Mouse (Mus musculus) liver, embryonic 13.5 days (tissue): Measurements from ENCODE around the gene Trex1. TPM values are rescaled to one million over a fixed set of nuclear protein-coding genes. Genes with fewer than 3 reads are reported as not detected.

Experiments used
- ATAC-seq: fragments of 200-750 bp; cut with Nextera tagmentation; 2 replicates; pipeline ENCODE4 v1.8.0; 2017; ENCODE audit warnings: low read depth, mild to moderate bottlenecking, moderate number of reproducible peaks, moderate library complexity
- DNase-seq: peaks from one replicate; pipeline ENCODE4 v3.0.0; 2022
- H3K27ac ChIP-seq: fragments of 300-500 bp; sonication (generic); 2 replicates; pipeline ENCODE4 v1.5.1; 2015; ENCODE audit warnings: moderate library complexity, mild to moderate bottlenecking, inconsistent platforms
- H3K27me3 ChIP-seq: fragments of 300-500 bp; sonication (generic); 2 replicates; pipeline ENCODE4 v1.6.1; 2015; ENCODE audit warnings: mild to moderate bottlenecking, inconsistent platforms
- H3K36me3 ChIP-seq: fragments of 300-500 bp; sonication (generic); 2 replicates; pipeline ENCODE4 v1.6.1; 2015; ENCODE audit warnings: mild to moderate bottlenecking, inconsistent platforms
- H3K4me1 ChIP-seq: fragments of 300-500 bp; sonication (generic); replicated peaks from 2 replicates; pipeline ENCODE4 v1.6.1; 2015; ENCODE audit warnings: inconsistent platforms
- H3K4me2 ChIP-seq: fragments of 300-500 bp; sonication (generic); 2 replicates; pipeline ENCODE4 v1.6.1; 2015; ENCODE audit warnings: inconsistent platforms, mild to moderate bottlenecking, moderate library complexity
- H3K4me3 ChIP-seq: fragments of 300-500 bp; sonication (generic); replicated peaks from 2 replicates; pipeline ENCODE4 v1.5.1; 2015; ENCODE audit warnings: mild to moderate bottlenecking, inconsistent platforms
- H3K9ac ChIP-seq: fragments of 300-500 bp; sonication (generic); 2 replicates; pipeline ENCODE4 v1.6.1; 2015; ENCODE audit warnings: mild to moderate bottlenecking, inconsistent platforms
- H3K9me3 ChIP-seq: fragments of 300-500 bp; sonication (generic); replicated peaks from 2 replicates; pipeline ENCODE4 v1.6.1; 2016; ENCODE audit warnings: inconsistent platforms
- WGBS: fragments of 180-500 bp; shearing (Covaris S2); methylation state at CpG from one replicate; pipeline ENCODE4 v1.1.7; 2015; ENCODE audit not compliant: insufficient replicate concordance; 5-methylcytosine and 5-hydroxymethylcytosine counted together
- polyA plus RNA-seq: library from polyadenylated mRNA; unstranded; fragments of >200 nt; fragmentation: Nextera tagmentation; extraction: Ambion mirVana; gene quantifications from 2 replicates; pipeline ENCODE4 v1.2.1, GENCODE M21; 2015

Trex1 gene
- polyA plus RNA-seq, 1 experiment from 2014 or later, result 8.9 TPM

DNA sequence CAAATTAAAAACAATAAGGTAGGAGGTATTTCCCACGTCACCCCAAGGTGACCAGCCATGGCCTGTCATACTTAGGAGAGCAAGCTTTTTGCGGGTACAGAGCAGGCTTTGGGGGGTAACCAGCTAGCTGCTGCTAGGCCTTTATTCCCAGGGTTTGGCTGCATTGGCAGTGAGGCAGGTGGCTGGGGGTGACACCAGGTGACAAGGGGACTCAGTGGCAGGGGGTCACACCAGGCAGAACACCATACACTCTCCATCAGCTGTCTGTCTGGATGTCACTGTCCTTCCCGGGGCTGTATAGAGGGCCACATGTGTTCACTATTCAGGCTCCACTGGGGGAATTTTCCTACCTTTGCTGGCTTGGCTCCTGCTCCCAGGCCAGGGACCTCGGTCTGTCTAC, 2.6 kb downstream of the Trex1 start:
- H3K4me2 ChIP-seq, result no peak overlapping the region
- DNase-seq (no peak), ATAC-seq (no peak)
- WGBS, result 87% methylated on average over 4 of the region's 4 CpGs
- peak overlapping the region; percentile 15; the same call in 1 of the 2 replicates for H3K9ac ChIP-seq
- H3K27ac ChIP-seq, result no peak overlapping the region
- no peaks in the 10 kb centered on the region for H3K27me3 ChIP-seq
- peaks cover 49% of the 10 kb centered on the region for H3K4me1 ChIP-seq
- H3K9me3 ChIP-seq, result no peaks in the 10 kb centered on the region
- no peak overlapping the region for H3K4me3 ChIP-seq
- H3K36me3 ChIP-seq, result peaks cover 37% of the 10 kb centered on the region

DNA sequence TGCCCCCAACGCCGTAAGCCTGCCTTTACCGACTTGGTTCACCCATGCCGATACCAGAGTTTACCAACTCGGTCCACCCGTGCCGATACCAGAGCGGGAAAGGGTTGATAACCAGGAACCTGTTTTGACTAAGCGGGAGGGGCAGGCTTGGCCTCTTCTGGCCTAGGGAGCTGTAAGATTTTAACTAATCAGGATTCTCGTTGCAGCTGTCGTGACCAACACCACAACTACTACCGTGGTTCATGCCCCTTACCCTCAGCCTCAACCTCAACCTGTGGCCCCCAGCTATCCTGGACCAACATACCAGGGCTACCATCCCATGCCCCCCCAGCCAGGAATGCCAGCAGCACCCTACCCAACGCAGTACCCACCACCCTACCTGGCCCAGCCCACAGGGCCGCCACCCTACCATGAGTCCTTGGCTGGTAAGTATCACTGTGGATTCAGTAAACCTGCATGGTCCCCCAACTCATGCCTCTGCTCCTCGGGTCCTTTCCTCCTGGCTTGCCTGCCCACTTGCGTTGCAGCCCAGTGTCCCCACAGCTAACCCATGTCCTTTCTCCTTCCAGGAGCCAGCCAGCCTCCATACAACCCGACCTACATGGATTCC, 3.3 kb downstream of the Trex1 start:
- Histone ChIP-seq H3K9me3 (no peaks in the 10 kb centered on the region), H3K4me3 (no peak overlapping the region), H3K27me3 (no peaks in the 10 kb centered on the region), H3K36me3 (peaks cover 33% of the 10 kb centered on the region), H3K4me2 (no peak overlapping the region), H3K27ac (no peak overlapping the region), H3K4me1 (peaks cover 53% of the 10 kb centered on the region), H3K9ac (no peak overlapping the region)
- no peak for ATAC-seq
- DNase-seq, result no peak
- WGBS, result 84% methylated on average over 17 of the region's 17 CpGs

GRCm38 (mm10) chr9:109055271-109056030, 4.1 kb downstream of the Trex1 start:
- Histone ChIP-seq H3K4me1 (peaks cover 53% of the 10 kb centered on the region), H3K9me3 (no peaks in the 10 kb centered on the region), H3K4me2 (peak overlapping the region; percentile 59), H3K36me3 (peaks cover 32% of the 10 kb centered on the region), H3K4me3 (peak overlapping the region; percentile 41), H3K9ac (peak overlapping the region; percentile 63), H3K27ac (peak overlapping the region; percentile 69), H3K27me3 (no peaks in the 10 kb centered on the region)
- ATAC-seq, result no peak
- WGBS, result 85% methylated on average over 12 of the region's 12 CpGs
- DNase-seq, result no peak

DNA sequence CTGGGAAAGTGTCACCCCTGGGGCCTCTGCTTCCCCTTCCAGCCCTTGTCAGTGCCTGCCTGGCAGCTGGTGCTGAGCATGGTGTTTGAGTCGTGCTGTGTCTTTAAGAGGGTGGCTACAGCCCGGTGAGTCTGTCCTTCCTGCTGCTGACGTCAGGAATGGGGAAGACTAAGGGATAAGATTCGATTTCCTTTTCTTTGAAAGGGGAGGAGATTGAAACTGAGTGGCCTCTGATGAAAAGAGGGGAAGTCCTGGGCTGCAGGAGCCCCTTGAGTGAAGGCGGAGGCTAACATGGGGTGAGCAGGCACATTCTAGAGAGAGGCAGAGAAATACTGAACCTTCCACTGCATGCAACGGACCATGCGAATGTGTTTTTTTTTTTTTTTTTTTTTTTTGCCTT, 4.8 kb downstream of the Trex1 start:
- peaks cover 28% of the 10 kb centered on the region for H3K36me3 ChIP-seq
- peak overlapping the region; percentile 69 for H3K27ac ChIP-seq
- peak overlapping the region; percentile 63 for H3K9ac ChIP-seq
- peaks cover 53% of the 10 kb centered on the region for H3K4me1 ChIP-seq
- no peaks in the 10 kb centered on the region for H3K9me3 ChIP-seq
- 2% methylated on average over 7 of the region's 7 CpGs for WGBS
- no peaks in the 10 kb centered on the region for H3K27me3 ChIP-seq
- peak overlapping the region; percentile 59 for H3K4me2 ChIP-seq
- peak overlapping the region; percentile 41 for H3K4me3 ChIP-seq
- peak; percentile 46 for ATAC-seq
- peak; percentile 41 for DNase-seq

GRCm38 (mm10) chr9:109053851-109054250, 5.7 kb downstream of the Trex1 start:
- Histone ChIP-seq H3K36me3 (peaks cover 28% of the 10 kb centered on the region), H3K4me1 (peaks cover 51% of the 10 kb centered on the region), H3K27ac (peak overlapping the region; percentile 4; the same call in 1 of the 2 replicates), H3K4me2 (no peak overlapping the region), H3K9ac (no peak overlapping the region), H3K9me3 (no peaks in the 10 kb centered on the region), H3K4me3 (no peak overlapping the region), H3K27me3 (no peaks in the 10 kb centered on the region)
- WGBS, result 60% methylated on average over 6 of the region's 6 CpGs
- no peak for ATAC-seq
- no peak for DNase-seq

DNA sequence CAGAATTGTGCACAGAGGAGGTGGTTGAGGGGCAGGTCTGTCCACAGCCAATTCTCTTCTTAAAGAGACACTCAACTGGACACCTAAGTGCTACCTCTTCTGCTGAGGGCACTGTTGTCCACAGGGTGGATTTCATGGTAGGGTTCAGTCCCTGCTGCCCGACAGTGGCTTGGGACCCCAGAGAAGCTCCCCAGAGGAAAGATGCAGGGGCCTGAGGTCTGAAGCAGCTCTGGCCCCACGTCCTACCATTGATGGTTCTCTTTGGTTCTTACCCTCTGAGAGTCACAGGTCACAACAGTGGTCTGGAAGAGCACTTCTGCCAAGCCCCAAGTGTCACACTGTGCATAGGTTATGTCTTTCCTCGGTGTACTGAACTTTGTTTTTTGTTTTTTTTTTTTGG, 6.2 kb downstream of the Trex1 start:
- no peak for ATAC-seq
- Histone ChIP-seq H3K9ac (no peak overlapping the region), H3K4me1 (peaks cover 46% of the 10 kb centered on the region), H3K4me2 (no peak overlapping the region), H3K27me3 (no peaks in the 10 kb centered on the region), H3K4me3 (no peak overlapping the region), H3K9me3 (no peaks in the 10 kb centered on the region), H3K27ac (no peak overlapping the region), H3K36me3 (peaks cover 23% of the 10 kb centered on the region)
- DNase-seq, result no peak
- WGBS, result 76% methylated on average over 3 of the region's 3 CpGs

DNA sequence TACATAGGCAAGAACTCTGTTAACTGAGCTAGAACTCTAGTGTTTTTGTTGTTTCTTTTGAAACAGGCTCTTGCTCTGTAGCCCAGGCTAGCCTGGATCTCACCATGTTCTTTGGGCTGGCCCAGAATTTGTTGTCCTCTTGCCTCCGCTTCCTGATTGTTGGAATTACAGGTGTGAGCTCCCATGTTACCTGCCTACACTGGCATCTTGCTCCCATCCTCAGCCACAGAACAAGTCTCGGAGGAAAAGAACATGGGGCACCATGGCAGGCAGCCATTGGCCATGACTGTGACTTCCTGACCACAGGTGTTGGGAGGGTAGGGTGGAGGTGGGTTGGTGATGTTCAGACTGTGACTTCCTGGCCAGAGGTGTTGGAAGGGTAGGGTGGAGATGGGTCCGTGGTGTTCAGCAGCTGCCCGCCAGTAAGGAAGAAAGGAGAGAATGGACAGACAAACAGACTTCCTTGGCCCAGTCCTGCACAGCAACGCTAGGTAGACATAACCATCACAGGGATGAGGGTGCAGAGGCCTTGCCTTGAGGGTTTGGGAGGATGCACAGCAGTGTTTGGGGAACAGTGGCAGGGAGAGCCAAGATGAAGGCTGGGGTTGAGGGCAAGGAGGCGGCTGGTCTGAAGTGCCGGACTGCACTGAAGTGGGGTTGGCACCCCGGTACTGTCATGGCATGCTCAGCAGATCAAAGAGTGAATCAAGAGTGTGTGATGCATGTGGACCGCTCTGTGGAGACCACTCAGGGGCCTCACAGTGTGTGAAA, 6.9 kb downstream of the Trex1 start:
- no peak overlapping the region for H3K27ac ChIP-seq
- no peak overlapping the region for H3K4me3 ChIP-seq
- no peaks in the 10 kb centered on the region for H3K27me3 ChIP-seq
- peaks cover 39% of the 10 kb centered on the region for H3K4me1 ChIP-seq
- H3K9ac ChIP-seq, result no peak overlapping the region
- H3K9me3 ChIP-seq, result no peaks in the 10 kb centered on the region
- DNase-seq, result no peak
- WGBS, result 85% methylated on average over 9 of the region's 9 CpGs
- H3K36me3 ChIP-seq, result peaks cover 17% of the 10 kb centered on the region
- no peak for ATAC-seq
- no peak overlapping the region for H3K4me2 ChIP-seq

DNA sequence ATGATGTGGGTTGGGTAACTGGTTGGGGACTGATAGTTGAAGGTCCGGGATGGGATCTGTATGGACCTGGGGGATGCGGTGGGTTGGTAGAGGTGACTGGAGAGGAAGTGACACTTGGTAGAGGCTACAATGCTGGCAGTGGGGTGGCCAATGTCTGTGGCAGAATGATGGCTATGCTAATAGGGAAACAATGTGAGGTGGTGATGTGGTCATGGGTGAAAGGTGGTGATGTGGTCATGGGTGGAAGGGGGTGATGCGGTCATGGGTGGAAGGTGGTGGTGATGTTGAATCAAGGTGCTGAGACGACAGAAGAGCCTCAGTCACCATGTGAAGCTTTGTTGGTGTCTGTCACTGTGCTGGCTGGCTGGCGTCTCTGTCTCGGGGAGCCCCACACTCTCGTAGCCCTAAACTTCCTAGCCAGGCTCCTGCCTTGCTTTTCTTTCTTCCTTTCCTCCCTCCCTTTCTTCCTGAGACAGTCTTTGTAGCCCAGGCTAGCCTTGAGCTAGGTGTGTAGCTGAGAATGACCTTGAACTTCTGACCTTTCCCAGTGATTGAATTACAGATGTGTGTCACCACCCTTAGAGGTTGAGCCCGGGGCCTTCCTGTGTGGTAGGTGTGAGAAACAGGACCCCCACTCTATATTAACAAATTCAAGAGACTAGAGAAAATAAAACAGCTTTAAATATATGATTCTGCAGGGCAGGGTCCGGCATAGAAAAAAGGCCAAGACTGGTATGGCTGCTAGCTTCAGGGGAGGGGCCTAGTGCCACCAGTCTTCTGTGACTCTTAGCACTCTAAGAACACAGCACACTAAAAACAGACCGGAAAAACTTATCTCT, 7.7 kb downstream of the Trex1 start:
- Histone ChIP-seq H3K4me3 (no peak overlapping the region), H3K36me3 (peaks cover 8% of the 10 kb centered on the region), H3K4me1 (peaks cover 37% of the 10 kb centered on the region), H3K9me3 (no peaks in the 10 kb centered on the region), H3K27me3 (no peaks in the 10 kb centered on the region), H3K9ac (no peak overlapping the region), H3K27ac (no peak overlapping the region), H3K4me2 (no peak overlapping the region)
- no peak for ATAC-seq
- DNase-seq, result no peak
- WGBS, result 72% methylated on average over 10 of the region's 10 CpGs

GRCm38 (mm10) chr9:109051011-109051501, 8.5 kb downstream of the Trex1 start:
- Histone ChIP-seq H3K4me1 (peaks cover 34% of the 10 kb centered on the region), H3K9me3 (no peaks in the 10 kb centered on the region), H3K4me2 (no peak overlapping the region), H3K9ac (no peak overlapping the region), H3K36me3 (peaks cover under 1% of the 10 kb centered on the region; the same call in 1 of the 2 replicates), H3K27ac (no peak overlapping the region), H3K4me3 (no peak overlapping the region), H3K27me3 (no peaks in the 10 kb centered on the region)
- ATAC-seq (no peak), DNase-seq (no peak)
- WGBS, result 72% methylated on average over 13 of the region's 13 CpGs

DNA sequence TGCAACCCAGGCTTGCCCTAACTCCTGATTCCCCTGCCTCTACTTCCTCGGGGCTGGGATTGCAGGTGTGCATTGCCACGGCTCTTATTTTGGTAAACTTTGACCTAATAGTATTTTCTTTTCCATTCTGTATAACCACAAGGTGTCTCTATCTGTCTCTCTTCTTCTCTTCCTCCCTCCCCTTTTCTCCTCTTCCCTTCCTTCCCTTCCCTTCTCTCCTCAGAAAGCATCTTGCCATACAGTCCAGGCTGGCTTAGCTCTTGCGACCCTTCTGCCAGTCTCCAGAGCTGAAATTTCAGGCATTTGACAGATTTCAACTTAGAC, 8.9 kb downstream of the Trex1 start:
- ATAC-seq (no peak), DNase-seq (no peak)
- no peak overlapping the region for H3K27ac ChIP-seq
- H3K9me3 ChIP-seq, result no peaks in the 10 kb centered on the region
- no peak overlapping the region for H3K9ac ChIP-seq
- 59% methylated on average over 3 of the region's 3 CpGs for WGBS
- H3K4me1 ChIP-seq, result peaks cover 30% of the 10 kb centered on the region
- H3K4me2 ChIP-seq, result no peak overlapping the region
- H3K27me3 ChIP-seq, result no peaks in the 10 kb centered on the region
- no peak overlapping the region for H3K4me3 ChIP-seq
- H3K36me3 ChIP-seq, result no peaks in the 10 kb centered on the region
